Mouse (Mus musculus) lung, adult 2 months (tissue): Measurements from ENCODE around the gene Qser1. TPM values are rescaled to one million over a fixed set of nuclear protein-coding genes. Genes with fewer than 3 reads are reported as not detected.
"Not testable (repeated sequence)": the region's sequence is repeated elsewhere in the genome, so short reads cannot be mapped to it uniquely, and the experiment has no call there.

ENCODE experiments used
- DNase-seq: peaks from one replicate; pipeline ENCODE4 v3.0.0; 2022
- H3K4me1 ChIP-seq: fragments of 200-500 bp; 2 replicates; pipeline ENCODE4 v1.6.1; 2011; ENCODE audit warnings: low read length; ENCODE audit not compliant: control insufficient read depth, insufficient read depth
- H3K4me3 ChIP-seq: fragments of 200-500 bp; replicated peaks from 2 replicates; pipeline ENCODE3; 2011; ENCODE audit warnings: low read depth, mild to moderate bottlenecking, control low read depth, low read length; ENCODE audit errors: extremely low read depth
- CTCF ChIP-seq: fragments of 200-500 bp; IDR thresholded peaks from 2 replicates; pipeline ENCODE4 v1.5.1; 2011; ENCODE audit warnings: mild to moderate bottlenecking, low read length, control low read depth; ENCODE audit not compliant: insufficient read depth
- POLR2A ChIP-seq: fragments of 200-500 bp; IDR thresholded peaks from 2 replicates; pipeline ENCODE4 v1.6.1; 2011; ENCODE audit warnings: low read depth, mild to moderate bottlenecking, control low read depth, low read length, borderline replicate concordance; ENCODE audit errors: extremely low read depth
- WGBS: fragments of 180-500 bp; shearing (Covaris S2); methylation state at CpG from one replicate; pipeline ENCODE4 v1.1.7; 2018; 5-methylcytosine and 5-hydroxymethylcytosine counted together
- polyA plus RNA-seq: library from polyadenylated mRNA; depleted of rRNA; stranded (reverse); fragments of >200 nt; gene quantifications from 2 replicates; pipeline ENCODE4 v1.2.3, GENCODE M21; 2012; rRNA removed

Gene Qser1
- polyA plus RNA-seq = 4.6 and 5.9 TPM in 2 replicates

- H3K4me3 ChIP-seq = peak within 1 kb of the TSS; percentile 75
- peaks cover 2% of the 10 kb centered on the region; the same call in 1 of the 2 replicates for H3K4me1 ChIP-seq
- no peak for DNase-seq
- under 1% methylated on average over 26 of the region's 50 CpGs for WGBS
- TF ChIP-seq CTCF (no peak), POLR2A (no peak)
Measured at GRCm38 (mm10) chr2:104816371-104816827, at the start of gene Qser1. Gene Qser1, minus strand, starts transcription at chr2:104816760.

DNA sequence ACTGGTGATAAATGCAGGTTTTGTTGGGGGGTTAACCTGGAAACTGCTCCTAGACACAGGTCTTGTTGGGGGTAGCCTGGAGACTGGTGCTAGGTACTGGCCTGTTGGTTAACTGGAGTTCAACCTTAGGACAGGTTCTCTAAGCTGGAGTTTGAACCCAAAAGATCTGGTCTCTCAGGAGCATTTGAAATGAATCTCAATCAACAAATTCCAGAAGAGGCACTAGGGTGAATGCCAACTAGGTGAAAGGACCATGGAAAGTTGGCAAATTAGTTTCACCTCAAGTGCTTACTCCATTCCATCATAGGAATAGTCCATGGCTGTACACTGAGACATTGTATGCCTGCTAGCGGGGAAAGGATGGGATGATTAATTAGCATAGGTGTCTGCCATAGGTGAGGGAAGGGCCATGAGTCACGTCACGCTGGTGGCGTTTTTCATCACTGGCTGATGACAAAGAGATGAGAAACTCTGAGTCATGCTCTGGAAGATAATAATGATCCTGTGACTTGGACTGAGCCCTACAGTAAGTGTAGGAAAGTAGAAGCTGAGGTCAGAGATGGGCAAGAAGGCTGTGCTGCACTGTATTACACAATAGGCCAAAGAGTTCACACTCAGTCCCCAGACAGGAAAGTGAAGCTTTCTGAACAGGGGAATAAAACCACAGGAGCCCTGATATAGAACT is 47.8 kb upstream of the Qser1 start:
- WGBS = 73% methylated on average over 4 of the region's 4 CpGs
- DNase-seq = no peak
- Histone ChIP-seq H3K4me3 (no peak overlapping the region), H3K4me1 (no peaks in the 10 kb centered on the region)
- TF ChIP-seq POLR2A (no peak), CTCF (no peak)

DNA sequence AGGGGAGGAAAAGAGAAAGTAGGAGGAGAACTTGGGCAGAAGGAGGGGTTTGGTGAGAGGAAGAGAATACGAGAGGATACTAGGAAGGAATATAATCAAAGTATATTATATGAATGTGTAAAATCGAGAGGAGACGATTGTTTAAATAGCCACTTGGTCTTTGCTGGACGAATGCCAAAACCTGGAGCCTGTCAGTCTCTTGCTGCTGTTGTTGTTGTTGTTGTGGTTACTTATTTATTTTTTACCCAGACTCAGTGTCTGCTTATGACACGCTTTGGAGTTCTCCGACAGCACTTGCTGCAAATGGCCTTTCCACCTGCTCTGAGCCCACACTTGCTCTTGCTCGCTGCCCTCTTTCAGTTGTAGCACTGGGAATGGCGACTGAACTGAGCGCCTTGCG is 43.9 kb upstream of the Qser1 start:
- H3K4me3 ChIP-seq = no peak overlapping the region
- WGBS = 60% methylated on average over 10 of the region's 10 CpGs
- H3K4me1 ChIP-seq = no peaks in the 10 kb centered on the region
- DNase-seq = no peak
- TF ChIP-seq CTCF (no peak), POLR2A (no peak)

DNA sequence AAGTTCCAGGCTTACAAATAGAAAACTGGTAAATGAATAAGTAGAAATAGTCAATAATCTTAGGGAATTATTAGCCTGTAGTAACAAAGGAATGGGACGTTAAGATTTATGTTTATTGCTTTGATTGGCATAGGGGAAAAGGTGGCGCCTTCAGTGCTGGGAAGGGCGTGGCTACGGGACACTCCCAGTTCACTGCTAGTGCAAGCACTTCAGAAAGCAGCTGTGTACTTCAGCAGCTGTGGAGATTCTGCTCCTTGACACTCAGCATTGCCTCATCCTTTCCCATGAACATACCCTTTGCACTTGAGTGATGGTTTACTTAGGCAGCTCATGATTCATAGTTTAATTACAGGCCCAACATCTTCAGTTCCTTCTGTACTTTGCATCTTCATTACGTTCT is 42.5 kb upstream of the Qser1 start:
- no peaks in the 10 kb centered on the region for H3K4me1 ChIP-seq
- TF ChIP-seq POLR2A = no peak
- TF ChIP-seq CTCF = no peak
- H3K4me3 ChIP-seq = no peak overlapping the region
- DNase-seq = no peak
- 61% methylated on average over 5 of the region's 5 CpGs for WGBS

GRCm38 (mm10) chr2:104858083-104858482 is 41.5 kb upstream of the Qser1 start:
- 81% methylated on average over 3 of the region's 3 CpGs for WGBS
- H3K4me1 ChIP-seq, H3K4me3 ChIP-seq, DNase-seq: not testable (repeated sequence)

DNA sequence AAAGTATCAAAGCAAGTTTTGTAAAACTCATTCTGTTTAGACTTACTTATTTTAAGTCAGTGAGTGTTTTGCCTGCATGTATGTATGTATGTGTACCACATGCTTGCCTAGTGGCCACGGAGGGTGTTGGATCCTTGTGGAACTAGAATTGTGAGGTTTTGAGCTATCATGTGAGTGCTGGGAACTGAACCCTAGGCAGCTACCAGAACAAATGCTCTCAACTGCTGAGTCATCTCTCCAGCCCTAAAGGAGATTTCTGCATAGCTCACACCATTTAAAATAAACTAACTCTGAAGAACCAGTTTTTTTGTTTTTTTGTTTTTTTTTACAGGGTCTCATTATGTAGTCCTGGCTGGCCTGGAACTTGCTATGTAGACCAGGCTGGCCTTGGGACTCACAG is 39.7 kb upstream of the Qser1 start:
- 36% methylated on average over 1 of the region's 1 CpGs for WGBS
- TF ChIP-seq CTCF = no peak
- TF ChIP-seq POLR2A = no peak

GRCm38 (mm10) chr2:104855732-104856131 is 39.2 kb upstream of the Qser1 start:
- no peak for TF ChIP-seq POLR2A
- no peak for TF ChIP-seq CTCF
- no peak for DNase-seq
- H3K4me3 ChIP-seq = no peak overlapping the region
- 56% methylated on average over 3 of the region's 3 CpGs for WGBS
- no peaks in the 10 kb centered on the region for H3K4me1 ChIP-seq

More for the DNA sequence above, 39.7 kb upstream of the Qser1 start:
- DNase-seq = no peak
- Histone ChIP-seq H3K4me3 (no peak overlapping the region), H3K4me1 (no peaks in the 10 kb centered on the region)

GRCm38 (mm10) chr2:104854836-104855235 is 38.3 kb upstream of the Qser1 start:
- H3K4me1 ChIP-seq = no peaks in the 10 kb centered on the region
- TF ChIP-seq POLR2A (no peak), CTCF (no peak)
- no peak for DNase-seq
- 67% methylated on average over 1 of the region's 1 CpGs for WGBS
- H3K4me3 ChIP-seq = no peak overlapping the region

- 88% methylated on average over 7 of the region's 7 CpGs for WGBS
- DNase-seq = no peak
- H3K4me3 ChIP-seq = no peak overlapping the region
- H3K4me1 ChIP-seq = no peaks in the 10 kb centered on the region
- TF ChIP-seq CTCF (no peak), POLR2A (no peak)
Measured at GRCm38 (mm10) chr2:104852546-104852945, 36.0 kb upstream of the Qser1 start.

DNA sequence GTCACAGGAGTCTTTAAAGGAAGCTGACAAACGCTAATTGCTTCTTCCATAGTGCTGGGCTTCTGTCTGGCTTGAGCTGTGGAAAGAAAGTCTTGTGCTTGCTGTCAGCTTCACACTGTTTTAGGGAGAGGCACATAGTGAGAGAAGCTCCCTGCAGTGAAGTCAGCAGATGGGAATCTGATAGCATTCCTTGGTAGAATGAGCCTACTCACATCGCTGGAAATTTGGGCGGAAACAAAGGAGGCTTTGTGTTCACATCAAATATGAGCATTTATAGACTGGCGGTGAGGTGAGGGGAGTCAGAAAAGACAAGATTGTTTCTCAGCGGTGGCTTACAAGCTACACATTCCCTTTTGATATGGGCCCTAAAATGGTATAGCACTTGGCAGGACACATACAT is 35.1 kb upstream of the Qser1 start:
- Histone ChIP-seq H3K4me3 (no peak overlapping the region), H3K4me1 (no peaks in the 10 kb centered on the region)
- TF ChIP-seq POLR2A (no peak), CTCF (no peak)
- 52% methylated on average over 5 of the region's 5 CpGs for WGBS
- no peak for DNase-seq

DNA sequence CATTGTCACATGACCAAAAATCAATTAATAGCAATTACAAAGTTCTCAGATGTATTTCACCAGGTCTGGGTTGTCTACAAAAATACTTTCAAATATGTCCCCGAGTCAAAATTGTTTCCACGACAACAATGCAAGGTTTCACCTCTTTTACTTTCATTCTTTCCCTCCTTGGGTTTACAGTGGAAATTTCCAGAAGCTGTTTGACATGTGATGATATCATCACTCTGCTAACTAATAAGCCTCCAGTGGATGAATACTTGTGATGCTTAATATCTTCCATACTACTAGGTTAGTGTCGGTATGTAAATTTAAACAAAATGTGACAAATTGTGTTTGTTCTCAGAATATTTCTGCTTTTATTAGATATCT is 33.4 kb upstream of the Qser1 start:
- Histone ChIP-seq H3K4me1 (no peaks in the 10 kb centered on the region), H3K4me3 (peak overlapping the region; percentile 66)
- WGBS = 37% methylated on average over 3 of the region's 3 CpGs
- TF ChIP-seq POLR2A (no peak), CTCF (no peak)
- no peak for DNase-seq
